Mouse (Mus musculus) embryo, embryonic 11.5 days (tissue): ENCODE measurements around the gene Actr8.

Source experiments
- DNase-seq: peaks from one replicate; pipeline ENCODE4 v3.0.0-alpha.2; 2012; ENCODE audit warnings: low read depth, low spot score

Gene Actr8

GRCm38 (mm10) chr14:29978254-29979204, at the start of gene Actr8:
Gene Actr8, plus strand, starts transcription at chr14:29978337.
- peak; percentile 89 for DNase-seq

DNA sequence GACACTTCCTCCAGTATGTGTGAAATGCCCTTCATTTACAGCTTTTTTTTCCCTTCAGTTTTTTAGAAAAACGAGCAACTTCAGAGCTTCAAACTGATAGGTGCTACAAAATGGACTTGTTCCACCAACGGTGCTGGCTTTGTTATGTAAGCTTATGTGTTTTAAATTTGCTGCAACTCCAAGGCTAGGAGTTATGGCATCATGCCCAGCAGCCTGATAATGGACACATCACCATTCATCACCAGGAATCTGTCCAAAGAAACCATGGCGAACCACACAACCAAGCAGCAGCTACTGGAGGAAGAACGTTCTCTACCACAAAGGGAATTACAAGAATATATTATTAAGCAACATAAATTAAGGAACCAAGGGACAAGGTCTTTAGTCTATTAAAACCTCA, 49.2 kb upstream of the Actr8 start:
- no peak for DNase-seq

GRCm38 (mm10) chr14:29935516-29935915, 42.6 kb upstream of the Actr8 start:
- DNase-seq = no peak

DNA sequence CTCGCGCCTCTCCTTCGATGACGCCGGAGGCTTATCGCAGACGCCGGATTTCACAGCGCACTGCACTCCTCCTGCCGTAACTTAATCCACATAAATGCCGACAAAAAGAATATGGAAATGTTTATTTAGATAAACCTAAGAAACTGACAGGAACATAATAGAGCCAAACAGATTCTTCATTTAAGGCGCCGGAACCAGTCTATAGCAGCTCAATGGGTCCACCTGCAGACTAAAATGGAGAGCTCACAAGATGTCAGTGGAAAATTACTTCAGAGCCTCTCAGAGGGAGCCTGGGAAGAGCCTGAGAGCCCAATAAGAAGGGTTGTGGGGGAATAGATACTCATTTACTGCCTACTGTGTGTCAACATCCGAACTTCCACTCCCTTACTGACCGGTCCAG, 40.7 kb upstream of the Actr8 start:
- no peak for DNase-seq

- no peak for DNase-seq
Observed at GRCm38 (mm10) chr14:29939600-29940312, 38.4 kb upstream of the Actr8 start.

- DNase-seq = no peak
Observed at GRCm38 (mm10) chr14:29940313-29940812, 37.8 kb upstream of the Actr8 start.

GRCm38 (mm10) chr14:29940877-29941276, 37.3 kb upstream of the Actr8 start:
- DNase-seq = peak; percentile 44

DNA sequence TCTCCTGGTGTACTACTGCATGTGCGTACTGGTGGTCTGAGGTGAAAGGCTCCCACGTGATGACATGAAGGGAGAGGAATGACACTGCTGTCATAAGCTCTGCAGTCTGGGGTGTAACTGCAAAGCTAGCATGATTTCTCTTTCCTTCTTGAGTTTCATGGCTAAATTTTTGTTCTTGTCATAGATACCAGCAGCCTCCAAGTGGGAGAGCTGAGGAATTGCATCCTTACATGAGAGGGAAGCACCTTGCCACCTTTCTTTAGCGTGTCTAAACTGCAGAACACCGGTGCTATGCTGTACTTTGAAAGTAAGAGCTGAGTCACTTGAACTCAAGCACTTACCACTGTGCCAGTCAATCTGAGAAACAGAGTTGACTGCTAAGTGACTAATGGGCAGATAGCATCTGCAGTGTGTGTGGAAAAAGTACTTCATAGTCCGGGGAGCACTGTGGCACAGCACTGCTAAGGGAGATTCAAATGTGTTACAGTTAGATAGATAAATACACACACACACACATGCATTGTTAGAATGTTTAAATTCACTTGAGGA, 31.3 kb upstream of the Actr8 start:
- DNase-seq = no peak

DNA sequence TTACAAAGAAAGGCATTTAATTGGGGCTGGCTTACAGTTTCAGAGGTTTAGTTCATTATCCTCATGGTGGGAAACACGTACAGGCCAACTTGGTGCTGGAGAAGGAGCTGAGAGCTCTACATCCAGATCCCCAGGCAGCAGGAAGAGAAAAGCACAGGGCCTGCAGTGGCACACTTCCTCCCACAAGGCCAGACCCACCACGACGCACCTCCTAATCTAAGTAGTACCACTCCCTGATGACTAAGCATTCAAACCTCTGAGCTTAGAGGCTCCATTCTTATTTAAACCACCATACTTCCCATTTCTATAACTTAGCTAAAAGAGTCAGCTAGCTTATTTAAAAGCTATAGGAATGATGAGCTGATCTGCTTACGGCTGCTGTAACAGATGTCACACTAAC, 27.3 kb upstream of the Actr8 start:
- no peak for DNase-seq

GRCm38 (mm10) chr14:29957393-29957792, 20.7 kb upstream of the Actr8 start:
- no peak for DNase-seq

DNA sequence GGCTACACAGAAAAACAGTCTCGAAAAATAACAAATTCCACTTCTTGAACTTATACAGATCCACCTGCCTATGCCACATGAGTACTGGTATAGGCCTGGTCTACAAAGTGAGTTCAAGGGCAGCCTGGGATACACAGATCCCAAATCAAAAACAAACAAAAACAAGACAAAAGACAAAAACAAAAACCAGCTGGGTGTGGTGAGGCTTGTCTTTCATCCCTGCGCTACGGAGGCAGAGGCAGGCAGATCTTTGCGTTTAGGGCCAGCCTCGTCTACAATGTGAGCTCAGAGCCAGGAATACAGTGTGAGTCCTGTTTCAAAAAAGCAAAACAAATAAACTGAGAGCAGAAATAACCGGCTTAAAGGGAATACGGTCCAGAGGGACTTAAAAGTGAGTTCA, 10.5 kb upstream of the Actr8 start:
- DNase-seq = no peak

DNA sequence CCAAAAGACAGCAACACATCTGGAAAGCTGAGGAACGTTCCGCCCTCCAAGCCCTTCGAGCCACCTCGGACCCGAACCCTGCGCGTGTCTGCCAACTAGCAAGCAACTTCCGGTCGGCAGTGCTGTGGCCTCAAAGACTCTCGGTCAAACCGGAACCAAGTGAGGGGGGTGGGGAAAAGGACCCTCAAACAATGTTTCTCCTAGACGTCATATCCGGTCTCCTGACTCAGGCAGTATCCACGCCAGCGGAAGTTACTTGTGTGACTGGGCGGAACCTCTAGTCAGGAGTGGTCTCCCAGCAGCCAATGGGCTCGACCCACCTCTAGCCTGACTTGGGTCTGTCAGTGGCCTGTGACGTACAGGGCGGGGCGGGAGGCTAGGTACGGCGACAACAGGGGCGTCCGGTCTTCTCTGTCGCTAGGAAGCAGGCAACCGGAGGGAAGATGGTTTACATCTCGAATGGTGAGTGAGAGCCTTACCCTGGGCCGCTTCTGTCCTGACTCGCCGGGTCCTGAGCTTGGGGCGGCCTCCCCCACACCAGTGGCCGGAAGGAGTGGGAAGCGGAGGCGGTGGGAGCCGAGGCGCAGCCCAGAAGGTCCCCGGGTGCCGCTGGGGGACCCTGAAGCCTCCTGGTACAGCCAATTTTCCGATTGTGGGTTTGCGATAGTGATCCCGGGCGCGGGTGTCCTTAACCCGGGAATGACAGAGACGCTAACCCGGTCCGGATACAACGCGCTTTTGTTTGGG, 9.9 kb upstream of the Actr8 start, which contains the start of gene Selenok:
TSS of gene Selenok (plus strand) at position 234 of the 747 bp plus-strand sequence.
- peak; percentile 96 for DNase-seq

DNA sequence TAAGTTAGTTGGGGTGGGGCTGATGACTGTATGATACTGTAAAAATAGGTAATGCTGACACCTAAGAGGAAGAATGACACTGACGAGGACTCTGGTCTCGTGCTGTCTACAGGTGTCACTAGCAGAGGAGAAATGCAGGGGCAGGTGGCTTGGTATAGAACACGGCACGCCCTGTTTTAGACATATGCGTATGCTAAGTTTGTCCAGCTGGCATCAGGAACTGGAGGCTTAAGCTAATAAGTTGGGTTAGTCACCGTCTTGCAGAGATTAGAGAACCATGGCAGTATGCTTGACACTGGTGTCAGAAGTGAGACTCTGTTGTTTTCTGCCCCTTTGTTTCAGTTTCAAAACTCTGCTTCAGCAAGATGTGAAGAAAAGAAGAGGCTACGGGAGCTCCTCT, 6.7 kb upstream of the Actr8 start:
- no peak for DNase-seq

DNA sequence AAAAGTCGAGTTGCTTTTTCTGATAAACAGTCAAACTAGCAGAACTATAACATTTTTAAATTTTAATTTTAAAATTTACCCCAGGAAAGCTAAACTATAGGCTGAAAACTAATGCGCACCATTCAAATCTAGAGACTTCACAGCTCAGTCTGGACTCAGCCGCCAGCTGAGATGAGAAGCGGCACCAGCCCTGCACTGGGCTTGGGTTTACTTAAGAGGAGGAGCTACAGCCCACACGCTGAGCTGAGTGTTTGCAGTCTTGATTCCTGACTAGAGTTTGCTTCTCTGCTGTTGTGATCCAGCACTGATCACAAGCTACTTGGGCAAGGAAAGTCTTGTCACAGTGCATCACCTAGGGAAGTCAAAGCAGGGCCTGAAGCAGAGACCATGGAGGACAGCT, 6.1 kb upstream of the Actr8 start:
- DNase-seq = no peak

- DNase-seq = no peak
Observed at GRCm38 (mm10) chr14:29976927-29977326, 1.2 kb upstream of the Actr8 start.

- no peak for DNase-seq
Observed at GRCm38 (mm10) chr14:29980447-29981205, 2.5 kb downstream of the Actr8 start.

- DNase-seq = no peak
Observed at GRCm38 (mm10) chr14:29986096-29986495, 8.0 kb downstream of the Actr8 start.

DNA sequence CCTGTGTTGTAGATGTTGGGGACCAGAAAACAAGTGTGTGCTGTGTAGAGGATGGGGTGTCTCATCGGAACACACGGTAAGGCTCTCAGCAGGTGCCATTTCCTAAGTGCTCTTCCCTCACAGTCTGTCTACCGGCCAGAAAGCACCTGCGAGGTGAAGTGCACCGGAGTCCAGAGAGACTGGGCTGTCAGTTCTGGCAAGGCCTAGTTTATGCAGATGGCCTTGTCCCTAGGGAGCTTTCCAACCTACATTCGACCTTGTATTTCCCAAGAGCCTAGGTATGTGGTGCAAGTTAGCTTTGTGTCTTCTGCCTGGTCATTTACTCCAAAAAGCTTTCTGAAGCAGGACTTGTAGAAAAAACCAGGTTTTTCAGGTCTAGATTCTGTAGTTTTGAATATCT, 9.1 kb downstream of the Actr8 start:
- no peak for DNase-seq

GRCm38 (mm10) chr14:29987739-29988138, 9.6 kb downstream of the Actr8 start:
- no peak for DNase-seq

- no peak for DNase-seq
Observed at GRCm38 (mm10) chr14:29988337-29988736, 10.2 kb downstream of the Actr8 start.

- peak; percentile 14 for DNase-seq
Observed at GRCm38 (mm10) chr14:29994976-29995375, 16.8 kb downstream of the Actr8 start.
